Mouse (Mus musculus) ES-E14 (cell line): ENCODE results near the gene Slc41a3. TPM values are rescaled to one million over a fixed set of nuclear protein-coding genes. Genes with fewer than 3 reads are reported as not detected.

Source experiments
- DNase-seq: peaks from one replicate; pipeline ENCODE4 v3.0.0-alpha.2; 2013; ENCODE audit warnings: low read depth, low spot score
- H3K27ac ChIP-seq: 2 replicates; pipeline ENCODE4 v1.5.1; 2012; ENCODE audit warnings: low read depth, mild to moderate bottlenecking, low read length, moderate library complexity, mixed read lengths; ENCODE audit not compliant: poor library complexity, insufficient read depth, severe bottlenecking
- H3K36me3 ChIP-seq: 2 replicates; pipeline ENCODE4 v1.6.1; 2012; ENCODE audit warnings: mild to moderate bottlenecking, low read length, moderate library complexity, mixed read lengths; ENCODE audit not compliant: control insufficient read depth, poor library complexity, insufficient read depth, severe bottlenecking
- H3K4me1 ChIP-seq, 2 experiments: fragments of 150-350 bp in 1 of 2; sonication (generic) in 1 of 2; 2 replicates each; pipeline ENCODE4 v1.6.1; 2012; ENCODE audit warnings: low read length in 2 of 2, mild to moderate bottlenecking in 1 of 2, mixed read lengths in 1 of 2; ENCODE audit not compliant: control insufficient read depth in 2 of 2, insufficient read depth in 2 of 2, poor library complexity in 1 of 2
- H3K4me3 ChIP-seq, 2 experiments: fragments of 150-350 bp in 1 of 2; sonication (generic) in 1 of 2; 2 replicates each; pipeline ENCODE4 v1.5.1; 2012; ENCODE audit warnings: low read length in 2 of 2, low read depth in 1 of 2, mild to moderate bottlenecking in 1 of 2, mixed read lengths in 1 of 2; ENCODE audit not compliant: insufficient read depth in 1 of 2, poor library complexity in 1 of 2, severe bottlenecking in 1 of 2
- H3K9ac ChIP-seq: 2 replicates; pipeline ENCODE4 v1.6.1; 2012; ENCODE audit warnings: low read depth, mild to moderate bottlenecking, low read length, mixed read lengths; ENCODE audit not compliant: poor library complexity, insufficient read depth, severe bottlenecking
- H3K9me3 ChIP-seq: fragments of 150-350 bp; sonication (generic); 2 replicates; pipeline ENCODE4 v1.6.1; 2012; ENCODE audit warnings: low read depth, mild to moderate bottlenecking, low read length; ENCODE audit not compliant: control insufficient read depth, insufficient read depth
- CHD2 ChIP-seq: IDR thresholded peaks from 2 replicates; pipeline ENCODE4 v1.6.1; 2014; ENCODE audit warnings: mild to moderate bottlenecking, low read depth, low read length, inconsistent platforms
- HCFC1 ChIP-seq: IDR thresholded peaks from 2 replicates; pipeline ENCODE4 v1.6.1; 2012; ENCODE audit warnings: low read length, inconsistent platforms, borderline replicate concordance; ENCODE audit not compliant: insufficient read depth
- MAFK ChIP-seq: IDR thresholded peaks from 2 replicates; pipeline ENCODE4 v1.6.1; 2014; ENCODE audit warnings: mild to moderate bottlenecking, low read depth, low read length, inconsistent platforms; ENCODE audit not compliant: insufficient read depth
- ZC3H11A ChIP-seq: IDR thresholded peaks from 2 replicates; pipeline ENCODE4 v1.6.1; 2012; ENCODE audit warnings: low read depth, mild to moderate bottlenecking, inconsistent platforms, low read length, borderline replicate concordance
- ZNF384 ChIP-seq: IDR thresholded peaks from 2 replicates; pipeline ENCODE4 v1.6.1; 2012; ENCODE audit warnings: low read depth, low read length, inconsistent platforms
- in situ Hi-C, 2 experiments: fragments of 600-800 bp; cut with MboI; formaldehyde crosslinking; loops; one replicate each; pipeline ENCODE4 v1.15.1; 2025; ENCODE audit warnings: low sequenced_read_pairs in 2 of 2, inconsistent platforms in 1 of 2; ENCODE audit not compliant: unreplicated experiment in 2 of 2
- total RNA-seq: library from RNA; depleted of rRNA; stranded (reverse); fragments of 300-350 nt; gene quantifications from 2 replicates; pipeline ENCODE4 v1.2.3, GENCODE M21; 2012

Slc41a3 gene
- total RNA-seq, 1 experiment = 3.2 TPM

- H3K4me3 ChIP-seq = no peak overlapping the region
- H3K9ac ChIP-seq = no peak overlapping the region
- H3K27ac ChIP-seq = no peak overlapping the region
- H3K9me3 ChIP-seq = no peaks in the 10 kb centered on the region
- TF ChIP-seq MAFK = no peak
- TF ChIP-seq CHD2 = no peak
- no peak for TF ChIP-seq ZNF384
- TF ChIP-seq ZC3H11A = no peak
- no peak for TF ChIP-seq HCFC1
- no peaks in the 10 kb centered on the region for H3K36me3 ChIP-seq
- H3K4me1 ChIP-seq = peaks cover 0 to 2% of the 10 kb centered on the region in 2 experiments; a peak in 1 of 4 replicates
- in situ Hi-C loops = no loop called here
- no peak for DNase-seq
These were observed 18.4 kb downstream of the Slc41a3 start for GRCm38 (mm10) chr6:90622758-90623455.

- no peak for TF ChIP-seq CHD2
- no peak for TF ChIP-seq MAFK
- no peak for TF ChIP-seq HCFC1
- no peak for TF ChIP-seq ZC3H11A
- TF ChIP-seq ZNF384 = no peak
- no peaks in the 10 kb centered on the region for H3K36me3 ChIP-seq
- H3K4me3 ChIP-seq = no peak overlapping the region
- no peaks in the 10 kb centered on the region for H3K9me3 ChIP-seq
- no peak for DNase-seq
- no peak overlapping the region for H3K27ac ChIP-seq
- H3K4me1 ChIP-seq = peaks cover 0 to 2% of the 10 kb centered on the region in 2 experiments; a peak in 1 of 4 replicates
- H3K9ac ChIP-seq = no peak overlapping the region
- in situ Hi-C loops = no loop called here
These were observed 18.9 kb downstream of the Slc41a3 start for GRCm38 (mm10) chr6:90623456-90623836.

GRCm38 (mm10) chr6:90624184-90624583 is 19.7 kb downstream of the Slc41a3 start:
- Histone ChIP-seq H3K4me1 (peaks cover 0 to 2% of the 10 kb centered on the region in 2 experiments; a peak in 1 of 4 replicates), H3K27ac (no peak overlapping the region), H3K9ac (no peak overlapping the region), H3K9me3 (no peaks in the 10 kb centered on the region), H3K36me3 (no peaks in the 10 kb centered on the region), H3K4me3 (no peak overlapping the region)
- in situ Hi-C loops = no loop called here
- DNase-seq = no peak
- TF ChIP-seq MAFK = no peak

- Histone ChIP-seq H3K27ac (no peak overlapping the region), H3K4me1 (peaks cover 0 to 4% of the 10 kb centered on the region in 2 experiments; a peak in 1 of 4 replicates)
These were observed 20.2 kb downstream of the Slc41a3 start for GRCm38 (mm10) chr6:90624733-90625132.

More at GRCm38 (mm10) chr6:90624733-90625132, 20.2 kb downstream of the Slc41a3 start:
- Histone ChIP-seq H3K4me3 (no peak overlapping the region), H3K36me3 (no peaks in the 10 kb centered on the region), H3K9ac (no peak overlapping the region), H3K9me3 (no peaks in the 10 kb centered on the region)
- in situ Hi-C loops = no loop called here
- TF ChIP-seq ZNF384 (no peak), MAFK (no peak), HCFC1 (no peak), CHD2 (no peak), ZC3H11A (no peak)
- no peak for DNase-seq
